Mouse (Mus musculus): ENCODE results near the gene Rap1gds1.

DNA sequence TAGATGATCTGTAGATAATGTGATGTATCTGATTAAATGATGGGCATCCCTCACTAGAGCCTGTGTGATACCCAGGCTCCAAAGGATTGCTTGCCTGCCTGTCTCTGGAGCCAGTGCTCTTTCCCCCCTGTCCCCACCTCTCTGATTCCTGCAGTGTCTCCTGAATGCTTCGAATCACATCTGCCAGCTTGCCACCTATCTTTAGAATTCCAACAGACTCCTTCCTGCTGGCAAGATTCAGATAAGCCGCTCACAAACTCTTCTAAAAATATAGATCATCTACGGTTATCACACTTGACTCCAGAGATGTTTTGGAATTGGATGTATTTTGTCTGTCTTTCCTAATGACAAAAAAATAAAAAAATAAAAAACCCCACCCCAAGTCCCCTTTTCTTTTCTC, 28.3 kb upstream of the Rap1gds1 start:
- TF ChIP-seq POLR2A (IDR thresholded peaks at IDR 0.05; ENCODE audit: borderline replicate concordance, extremely low read depth, insufficient read depth, insufficient read length, poor library complexity, severe bottlenecking), result no peak
- TF ChIP-seq CTCF (IDR thresholded peaks at IDR 0.05; ENCODE audit: borderline replicate concordance, extremely low read depth, insufficient read depth, insufficient read length), result no peak

All from brain, embryonic 14.5 days (tissue).